Mouse (Mus musculus): Measurements from ENCODE around the gene Man2a1.

The Man2a1 gene

GRCm38 (mm10) chr17:64603134-64603533 is 2.6 kb downstream of the Man2a1 start:
- no peak for DNase-seq (ENCODE audit: low spot score)

- no peak for DNase-seq (ENCODE audit: low spot score)
Measured at GRCm38 (mm10) chr17:64603534-64603933, 3.0 kb downstream of the Man2a1 start.

- peak; percentile 10 for DNase-seq (ENCODE audit: low spot score)
Measured at GRCm38 (mm10) chr17:64604163-64604562, 3.6 kb downstream of the Man2a1 start.

GRCm38 (mm10) chr17:64608228-64608627 is 7.7 kb downstream of the Man2a1 start:
- no peak for DNase-seq (ENCODE audit: low spot score)

GRCm38 (mm10) chr17:64608923-64609598 is 8.5 kb downstream of the Man2a1 start:
- DNase-seq (ENCODE audit: low spot score) = no peak

GRCm38 (mm10) chr17:64609741-64610140 is 9.2 kb downstream of the Man2a1 start:
- DNase-seq (ENCODE audit: low spot score) = no peak

- no peak for DNase-seq (ENCODE audit: low spot score)
Measured at GRCm38 (mm10) chr17:64611426-64611825, 10.9 kb downstream of the Man2a1 start.

- no peak for DNase-seq (ENCODE audit: low spot score)
Measured at GRCm38 (mm10) chr17:64612135-64612885, 11.8 kb downstream of the Man2a1 start.

GRCm38 (mm10) chr17:64612930-64613329 is 12.4 kb downstream of the Man2a1 start:
- DNase-seq (ENCODE audit: low spot score) = no peak

- DNase-seq (ENCODE audit: low spot score) = no peak
Measured at GRCm38 (mm10) chr17:64613351-64613750, 12.8 kb downstream of the Man2a1 start.

- DNase-seq (ENCODE audit: low spot score) = no peak
Measured at GRCm38 (mm10) chr17:64614804-64615203, 14.3 kb downstream of the Man2a1 start.

GRCm38 (mm10) chr17:64615420-64615819 is 14.9 kb downstream of the Man2a1 start:
- no peak for DNase-seq (ENCODE audit: low spot score)

GRCm38 (mm10) chr17:64616259-64616658 is 15.7 kb downstream of the Man2a1 start:
- DNase-seq (ENCODE audit: low spot score) = no peak

- peak; percentile 23 for DNase-seq (ENCODE audit: low spot score)
Measured at GRCm38 (mm10) chr17:64617838-64618237, 17.3 kb downstream of the Man2a1 start.

GRCm38 (mm10) chr17:64618996-64619395 is 18.5 kb downstream of the Man2a1 start:
- no peak for DNase-seq (ENCODE audit: low spot score)

GRCm38 (mm10) chr17:64620135-64620534 is 19.6 kb downstream of the Man2a1 start:
- no peak for DNase-seq (ENCODE audit: low spot score)

GRCm38 (mm10) chr17:64620627-64621026 is 20.1 kb downstream of the Man2a1 start:
- no peak for DNase-seq (ENCODE audit: low spot score)

- no peak for DNase-seq (ENCODE audit: low spot score)
Measured at GRCm38 (mm10) chr17:64621226-64621625, 20.7 kb downstream of the Man2a1 start.

GRCm38 (mm10) chr17:64621649-64622351 is 21.3 kb downstream of the Man2a1 start:
- DNase-seq (ENCODE audit: low spot score) = no peak

GRCm38 (mm10) chr17:64622352-64622886 is 21.9 kb downstream of the Man2a1 start:
- DNase-seq (ENCODE audit: low spot score) = peak; percentile 6

GRCm38 (mm10) chr17:64624439-64624838 is 23.9 kb downstream of the Man2a1 start:
- no peak for DNase-seq (ENCODE audit: low spot score)

- DNase-seq (ENCODE audit: low spot score) = peak; percentile 33
Measured at GRCm38 (mm10) chr17:64628796-64629195, 28.3 kb downstream of the Man2a1 start.

- no peak for DNase-seq (ENCODE audit: low spot score)
Measured at GRCm38 (mm10) chr17:64629486-64629885, 28.9 kb downstream of the Man2a1 start.
